Mouse (Mus musculus) hindbrain, embryonic 12.5 days (tissue): ENCODE measurements around the gene Rad1. TPM values are rescaled to one million over a fixed set of nuclear protein-coding genes. Genes with fewer than 3 reads are reported as not detected.
"Not testable (repeated sequence)": the region's sequence is repeated elsewhere in the genome, so short reads cannot be mapped to it uniquely, and the experiment has no call there.

Experiments used
- ATAC-seq: fragments of 200-750 bp; cut with Nextera tagmentation; 2 replicates; pipeline ENCODE4 v1.8.0; 2017; ENCODE audit warnings: moderate TSS enrichment; ENCODE audit not compliant: low FRiP score
- H3K27ac ChIP-seq: fragments of 300-500 bp; sonication (generic); 2 replicates; pipeline ENCODE4 v1.5.1; 2016; ENCODE audit warnings: mild to moderate bottlenecking
- H3K27me3 ChIP-seq: fragments of 300-500 bp; sonication (generic); 2 replicates; pipeline ENCODE4 v1.6.1; 2016; ENCODE audit warnings: mild to moderate bottlenecking
- H3K36me3 ChIP-seq: fragments of 300-500 bp; sonication (generic); 2 replicates; pipeline ENCODE4 v1.6.1; 2016; ENCODE audit warnings: mild to moderate bottlenecking
- H3K4me1 ChIP-seq: fragments of 300-500 bp; sonication (generic); 2 replicates; pipeline ENCODE4 v1.6.1; 2016
- H3K4me2 ChIP-seq: fragments of 300-500 bp; sonication (generic); replicated peaks from 2 replicates; pipeline ENCODE4 v1.6.1; 2016; ENCODE audit warnings: mild to moderate bottlenecking
- H3K4me3 ChIP-seq: fragments of 300-500 bp; sonication (generic); 2 replicates; pipeline ENCODE4 v1.5.1; 2016; ENCODE audit warnings: mild to moderate bottlenecking
- H3K9ac ChIP-seq: fragments of 300-500 bp; sonication (generic); 2 replicates; pipeline ENCODE4 v1.6.1; 2016; ENCODE audit warnings: mild to moderate bottlenecking, moderate library complexity
- H3K9me3 ChIP-seq: fragments of 300-500 bp; sonication (generic); replicated peaks from 2 replicates; pipeline ENCODE4 v1.6.1; 2016; ENCODE audit warnings: mild to moderate bottlenecking
- WGBS: fragments of 180-500 bp; shearing (Covaris S2); methylation state at CpG from one replicate; pipeline ENCODE4 v1.1.7; 2016; 5-methylcytosine and 5-hydroxymethylcytosine counted together
- polyA plus RNA-seq: library from polyadenylated mRNA; unstranded; fragments of >200 nt; fragmentation: Nextera tagmentation; extraction: Ambion mirVana; gene quantifications from 2 replicates; pipeline ENCODE4 v1.2.1, GENCODE M21; 2016

Gene Rad1
- polyA plus RNA-seq, 1 experiment from 2014 or later: 33.9 TPM

- no peak overlapping the region for H3K4me2 ChIP-seq
- WGBS: 88% methylated on average over 4 of the region's 4 CpGs
- no peaks in the 10 kb centered on the region for H3K36me3 ChIP-seq
- no peak overlapping the region for H3K27ac ChIP-seq
- ATAC-seq: no peak
- H3K27me3 ChIP-seq: no peaks in the 10 kb centered on the region
- no peak overlapping the region for H3K9ac ChIP-seq
- H3K9me3 ChIP-seq: no peaks in the 10 kb centered on the region
- H3K4me1 ChIP-seq: no peaks in the 10 kb centered on the region
- no peak overlapping the region for H3K4me3 ChIP-seq
Measured at GRCm38 (mm10) chr15:10531352-10531751, 45.5 kb downstream of the Rad1 start.

- not testable (repeated sequence) for H3K36me3 ChIP-seq, H3K27me3 ChIP-seq, H3K27ac ChIP-seq, H3K9ac ChIP-seq, H3K4me2 ChIP-seq, H3K9me3 ChIP-seq, H3K4me3 ChIP-seq, H3K4me1 ChIP-seq, ATAC-seq
- WGBS: 92% methylated on average over 10 of the region's 10 CpGs
Measured at GRCm38 (mm10) chr15:10533361-10533760, 47.5 kb downstream of the Rad1 start.

DNA sequence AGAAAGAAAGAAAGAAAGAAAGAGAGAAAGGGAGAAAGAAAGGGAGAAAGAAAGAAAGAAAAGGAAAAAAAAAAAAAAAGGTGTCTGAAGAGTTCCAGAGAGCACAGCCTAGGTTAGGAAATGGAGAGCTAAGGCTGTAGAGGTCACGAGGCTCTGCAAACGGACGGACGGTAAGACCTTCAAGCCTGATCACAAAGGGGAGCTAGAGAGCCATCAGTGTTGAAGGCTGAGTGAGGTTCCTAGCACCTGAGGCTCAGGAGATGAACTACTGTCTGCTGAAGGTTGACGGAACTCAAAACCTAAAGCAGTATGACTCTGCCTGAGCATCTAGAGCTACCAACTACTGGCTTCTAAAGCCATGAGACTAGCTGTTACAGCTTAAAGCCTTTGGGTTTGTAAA lies 48.8 kb downstream of the Rad1 start:
- Histone ChIP-seq H3K27me3 (no peaks in the 10 kb centered on the region), H3K4me1 (no peaks in the 10 kb centered on the region), H3K4me3 (no peak overlapping the region), H3K4me2 (no peak overlapping the region), H3K27ac (no peak overlapping the region), H3K9me3 (no peaks in the 10 kb centered on the region), H3K36me3 (no peaks in the 10 kb centered on the region), H3K9ac (no peak overlapping the region)
- 82% methylated on average over 5 of the region's 5 CpGs for WGBS
- no peak for ATAC-seq

DNA sequence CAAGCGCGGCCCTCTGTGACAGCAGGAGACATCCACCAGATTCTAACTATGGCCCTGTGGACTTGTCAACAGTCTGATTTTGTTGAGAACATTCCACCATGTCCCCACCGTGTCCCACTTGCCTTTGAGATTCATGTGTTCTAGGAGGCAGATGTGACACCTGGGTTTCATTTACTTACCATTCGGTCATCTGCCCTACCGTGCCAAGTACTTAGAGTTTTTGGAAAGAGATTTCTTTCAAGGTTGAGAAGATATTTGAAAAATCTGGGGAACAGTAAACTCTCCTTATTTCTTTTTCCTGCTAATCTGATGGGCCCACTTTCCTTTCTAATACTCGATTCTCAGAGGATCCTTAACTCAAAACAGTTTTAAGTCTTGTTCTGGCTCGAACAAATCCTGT lies 50.2 kb downstream of the Rad1 start:
- Histone ChIP-seq H3K4me3 (no peak overlapping the region), H3K9ac (no peak overlapping the region), H3K36me3 (no peaks in the 10 kb centered on the region), H3K4me1 (no peaks in the 10 kb centered on the region), H3K9me3 (no peaks in the 10 kb centered on the region), H3K27ac (no peak overlapping the region), H3K27me3 (no peaks in the 10 kb centered on the region), H3K4me2 (no peak overlapping the region)
- WGBS: 77% methylated on average over 7 of the region's 7 CpGs
- ATAC-seq: no peak

DNA sequence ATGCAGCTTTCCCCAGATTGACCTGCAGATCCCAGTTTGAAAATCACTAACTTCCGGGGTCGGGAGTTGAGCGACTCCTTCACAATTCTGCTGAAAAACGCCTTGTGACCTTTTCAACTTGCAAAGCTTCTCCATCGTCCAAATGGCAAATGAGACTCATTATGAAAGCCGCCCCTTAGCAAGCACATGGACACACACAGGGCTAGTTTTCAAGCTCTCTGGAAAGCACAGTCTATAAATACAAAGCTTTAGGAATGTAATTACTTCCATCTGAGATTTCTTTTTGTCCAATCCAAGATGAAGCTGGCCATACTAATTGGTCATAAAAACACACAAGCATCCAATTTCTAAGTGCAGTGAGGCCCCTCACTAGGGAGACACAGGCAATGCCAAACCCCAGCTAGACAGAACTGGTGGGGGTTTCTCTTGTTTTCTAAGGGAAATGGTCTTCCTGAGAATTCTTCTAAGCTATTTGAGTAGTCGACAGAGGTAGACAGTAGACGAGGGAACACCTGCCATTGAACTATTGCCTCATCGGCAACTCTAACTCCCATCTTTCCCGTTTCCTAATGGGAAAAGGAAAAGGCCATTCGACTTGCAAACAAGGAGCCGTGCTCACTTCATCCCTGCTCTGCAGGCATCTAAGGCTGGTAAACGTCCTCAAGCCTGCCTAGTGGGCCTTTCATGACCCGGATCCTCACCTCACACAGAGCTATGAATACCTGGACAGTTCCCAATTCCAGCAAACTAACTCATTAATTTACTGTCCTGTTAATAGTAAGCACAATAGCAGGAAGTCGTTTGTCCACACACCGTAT lies 54.7 kb downstream of the Rad1 start:
- H3K27me3 ChIP-seq: no peaks in the 10 kb centered on the region
- H3K9ac ChIP-seq: no peak overlapping the region
- H3K27ac ChIP-seq: no peak overlapping the region
- 73% methylated on average over 16 of the region's 16 CpGs for WGBS
- H3K9me3 ChIP-seq: no peaks in the 10 kb centered on the region
- no peak overlapping the region for H3K4me2 ChIP-seq
- ATAC-seq: no peak
- H3K4me3 ChIP-seq: no peak overlapping the region
- H3K4me1 ChIP-seq: no peaks in the 10 kb centered on the region
- no peaks in the 10 kb centered on the region for H3K36me3 ChIP-seq

Other genes with a start within 250 kb of the Rad1 start
- gene Gm21973, start 160.6 kb upstream of the Rad1 start, polyA plus RNA-seq: not detected in 2 replicates
- gene Agxt2, start 127.5 kb upstream of the Rad1 start, polyA plus RNA-seq: not detected in 2 replicates
- 15.3 and 16.0 TPM in 2 replicates for gene Dnajc21, start 15.5 kb upstream of the Rad1 start, polyA plus RNA-seq
- 91.0 and 102 TPM in 2 replicates for gene Brix1, start 71 bp upstream of the Rad1 start, polyA plus RNA-seq
- gene Ttc23l, start 72.7 kb downstream of the Rad1 start, polyA plus RNA-seq: not detected in 2 replicates
- gene Rai14, start 228.6 kb downstream of the Rad1 start, polyA plus RNA-seq: 64.9 and 70.5 TPM in 2 replicates